Mouse (Mus musculus) hindbrain, embryonic 14.5 days (tissue): ENCODE measurements around the gene Trmu. TPM values are rescaled to one million over a fixed set of nuclear protein-coding genes. Genes with fewer than 3 reads are reported as not detected.
A peak's percentile ranks its signal among the peaks of the same experiment; 100 is the strongest.

ENCODE experiments used
- ATAC-seq: fragments of 200-750 bp; cut with Nextera tagmentation; 2 replicates; pipeline ENCODE4 v1.8.0; 2017; ENCODE audit warnings: moderate number of reproducible peaks, mild to moderate bottlenecking, moderate TSS enrichment, moderate library complexity; ENCODE audit not compliant: low FRiP score
- DNase-seq: peaks from one replicate; pipeline ENCODE4 v3.0.0-alpha.2; 2015; ENCODE audit warnings: low spot score
- H3K27ac ChIP-seq: fragments of 300-500 bp; sonication (generic); 2 replicates; pipeline ENCODE4 v1.5.1; 2014; ENCODE audit warnings: mild to moderate bottlenecking, moderate library complexity
- H3K27me3 ChIP-seq: fragments of 300-500 bp; sonication (generic); 2 replicates; pipeline ENCODE4 v1.6.1; 2014; ENCODE audit warnings: mild to moderate bottlenecking, low read length, mixed read lengths; ENCODE audit not compliant: control insufficient read depth, insufficient read depth
- H3K36me3 ChIP-seq: fragments of 300-500 bp; sonication (generic); replicated peaks from 2 replicates; pipeline ENCODE4 v1.6.1; 2014; ENCODE audit not compliant: control insufficient read depth, insufficient read depth
- H3K4me1 ChIP-seq: fragments of 300-500 bp; sonication (generic); replicated peaks from 2 replicates; pipeline ENCODE4 v1.6.1; 2014; ENCODE audit warnings: antibody characterized with exemption, low read length, mixed read lengths; ENCODE audit not compliant: control insufficient read depth, insufficient read depth
- H3K4me2 ChIP-seq: fragments of 300-500 bp; sonication (generic); replicated peaks from 2 replicates; pipeline ENCODE4 v1.6.1; 2014; ENCODE audit warnings: mild to moderate bottlenecking, moderate library complexity
- H3K4me3 ChIP-seq: fragments of 300-500 bp; sonication (generic); replicated peaks from 2 replicates; pipeline ENCODE4 v1.5.1; 2014; ENCODE audit warnings: mild to moderate bottlenecking, low read length
- H3K9ac ChIP-seq: fragments of 300-500 bp; sonication (generic); 2 replicates; pipeline ENCODE4 v1.6.1; 2014
- H3K9me3 ChIP-seq: fragments of 300-500 bp; sonication (generic); 2 replicates; pipeline ENCODE4 v1.6.1; 2016; ENCODE audit warnings: low read length; ENCODE audit not compliant: control insufficient read depth
- WGBS: fragments of 180-500 bp; shearing (Covaris S2); extraction: QIAGEN DNeasy Blood & Tissue Kit; methylation state at CpG from one replicate; pipeline ENCODE4 v1.1.7; 2014; 5-methylcytosine and 5-hydroxymethylcytosine counted together
- polyA plus RNA-seq: library from polyadenylated mRNA; unstranded; fragments of >200 nt; fragmentation: Nextera tagmentation; extraction: Ambion mirVana; gene quantifications from 2 replicates; pipeline ENCODE4 v1.2.1, GENCODE M21; 2014

The Trmu gene
- polyA plus RNA-seq, 1 experiment from 2014 or later, result 30.9 TPM

- WGBS, result 90% methylated on average over 7 of the region's 7 CpGs
Observed at GRCm38 (mm10) chr15:85908660-85909491, 29.8 kb downstream of the Trmu start.

DNA sequence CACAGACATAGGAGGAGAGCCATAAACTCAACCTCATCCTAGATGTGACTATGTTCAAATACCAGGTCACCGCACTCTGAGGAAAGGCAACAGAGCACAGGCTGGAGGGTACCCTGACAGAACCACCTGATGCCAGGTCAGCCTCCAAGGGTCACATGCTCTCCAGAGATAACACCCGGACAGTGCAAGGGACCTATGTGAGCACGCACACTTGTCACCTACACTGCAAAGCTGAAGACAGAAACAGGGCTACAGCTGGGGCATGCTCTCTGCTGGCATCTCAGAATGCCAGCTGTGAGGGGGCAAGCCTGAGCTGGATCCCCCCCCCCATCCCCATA is 30.3 kb downstream of the Trmu start:
- H3K9me3 ChIP-seq, result no peaks in the 10 kb centered on the region
- ATAC-seq (no peak), DNase-seq (no peak)
- no peak overlapping the region for H3K4me3 ChIP-seq
- 98% methylated on average over 3 of the region's 3 CpGs for WGBS
- H3K4me1 ChIP-seq, result 0 out of 2 replicates have a peak, but pooled peaks cover 6% of the 10 kb centered on the region
- no peaks in the 10 kb centered on the region for H3K36me3 ChIP-seq
- H3K27ac ChIP-seq, result no peak overlapping the region
- H3K9ac ChIP-seq, result no peak overlapping the region
- H3K4me2 ChIP-seq, result no peak overlapping the region
- no peaks in the 10 kb centered on the region for H3K27me3 ChIP-seq

More at GRCm38 (mm10) chr15:85908660-85909491, 29.8 kb downstream of the Trmu start:
- Histone ChIP-seq H3K9me3 (no peaks in the 10 kb centered on the region), H3K36me3 (no peaks in the 10 kb centered on the region), H3K4me2 (no peak overlapping the region), H3K27ac (no peak overlapping the region), H3K27me3 (no peaks in the 10 kb centered on the region), H3K4me1 (0 out of 2 replicates have a peak, but pooled peaks cover 6% of the 10 kb centered on the region), H3K4me3 (no peak overlapping the region), H3K9ac (no peak overlapping the region)
- ATAC-seq (no peak), DNase-seq (no peak)

- Histone ChIP-seq H3K4me3 (no peak overlapping the region), H3K36me3 (no peaks in the 10 kb centered on the region), H3K9ac (no peak overlapping the region), H3K27me3 (no peaks in the 10 kb centered on the region), H3K4me2 (no peak overlapping the region), H3K27ac (no peak overlapping the region), H3K4me1 (0 out of 2 replicates have a peak, but pooled peaks cover 6% of the 10 kb centered on the region), H3K9me3 (no peaks in the 10 kb centered on the region)
- no peak for DNase-seq
- ATAC-seq, result no peak
- WGBS, result 52% methylated on average over 10 of the region's 10 CpGs
Observed at GRCm38 (mm10) chr15:85909931-85910330, 30.8 kb downstream of the Trmu start.

GRCm38 (mm10) chr15:85913605-85914004 is 34.5 kb downstream of the Trmu start:
- no peaks in the 10 kb centered on the region for H3K27me3 ChIP-seq
- no peak overlapping the region for H3K4me2 ChIP-seq
- H3K4me3 ChIP-seq, result no peak overlapping the region
- 39% methylated on average over 2 of the region's 2 CpGs for WGBS
- H3K4me1 ChIP-seq, result 0 out of 2 replicates have a peak, but pooled peaks cover 6% of the 10 kb centered on the region
- peak; percentile 69 for DNase-seq
- no peak for ATAC-seq
- H3K9me3 ChIP-seq, result no peaks in the 10 kb centered on the region
- H3K9ac ChIP-seq, result no peak overlapping the region
- H3K27ac ChIP-seq, result no peak overlapping the region
- H3K36me3 ChIP-seq, result no peaks in the 10 kb centered on the region

DNA sequence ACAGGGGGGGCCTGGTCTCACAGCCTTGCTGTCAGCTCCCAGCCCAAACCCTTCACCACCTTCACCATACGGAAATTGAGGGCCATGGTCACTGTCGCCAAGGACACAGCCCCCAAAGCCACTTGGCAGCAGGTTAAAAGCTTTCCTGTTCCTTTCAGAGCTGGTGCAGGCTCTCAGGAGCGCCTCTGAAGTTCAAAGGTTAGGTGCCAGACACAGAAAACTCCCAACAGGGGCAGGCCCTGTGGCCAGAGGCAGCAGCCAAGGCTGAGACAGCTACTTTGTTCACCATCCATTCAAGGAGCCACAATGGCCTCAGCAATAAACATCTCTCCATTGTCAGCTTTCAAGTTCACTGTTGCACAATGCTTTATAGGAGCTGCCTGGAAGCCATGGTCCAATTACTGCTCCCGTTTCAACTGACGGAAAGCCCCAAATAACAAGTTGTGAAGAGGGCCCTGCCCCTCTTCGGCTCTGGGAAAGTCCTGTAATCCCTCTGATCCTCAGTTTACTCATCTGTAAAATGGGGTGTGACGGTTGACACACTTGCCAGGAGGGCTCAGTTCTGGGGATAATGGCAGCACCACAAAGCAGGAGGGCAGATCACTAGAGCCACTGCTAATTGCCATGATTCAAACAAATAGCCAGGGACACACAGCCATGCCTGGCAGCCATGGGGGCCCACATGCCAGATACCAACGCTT is 40.2 kb downstream of the Trmu start:
- Histone ChIP-seq H3K27ac (no peak overlapping the region), H3K9ac (no peak overlapping the region), H3K27me3 (no peaks in the 10 kb centered on the region), H3K4me1 (no peaks in the 10 kb centered on the region), H3K36me3 (no peaks in the 10 kb centered on the region), H3K9me3 (no peaks in the 10 kb centered on the region), H3K4me3 (no peak overlapping the region), H3K4me2 (no peak overlapping the region)
- no peak for DNase-seq
- 35% methylated on average over 8 of the region's 8 CpGs for WGBS
- ATAC-seq, result no peak

DNA sequence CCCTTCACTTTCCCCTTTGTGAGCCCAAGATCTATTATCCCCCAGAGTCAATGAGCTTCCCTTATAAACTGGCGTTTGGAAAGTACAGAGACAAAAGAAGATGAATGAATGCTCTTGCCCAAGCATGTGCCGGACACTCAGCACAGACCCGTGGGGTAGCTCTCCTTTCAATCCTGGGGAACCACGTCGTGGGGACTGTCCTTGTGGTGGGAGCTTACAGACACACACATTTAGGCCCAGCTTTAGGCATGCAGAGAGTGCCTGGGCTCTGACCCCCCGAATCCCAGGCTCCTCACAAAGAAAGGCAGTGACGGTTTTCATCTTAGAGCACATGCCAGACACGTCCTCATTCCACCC is 40.8 kb downstream of the Trmu start:
- Histone ChIP-seq H3K9me3 (no peaks in the 10 kb centered on the region), H3K9ac (no peak overlapping the region), H3K4me3 (no peak overlapping the region), H3K4me2 (no peak overlapping the region), H3K27ac (no peak overlapping the region), H3K36me3 (no peaks in the 10 kb centered on the region), H3K27me3 (no peaks in the 10 kb centered on the region), H3K4me1 (no peaks in the 10 kb centered on the region)
- ATAC-seq (peak; percentile 48; the same call in 1 of the 2 replicates), DNase-seq (no peak)
- 39% methylated on average over 8 of the region's 8 CpGs for WGBS

DNA sequence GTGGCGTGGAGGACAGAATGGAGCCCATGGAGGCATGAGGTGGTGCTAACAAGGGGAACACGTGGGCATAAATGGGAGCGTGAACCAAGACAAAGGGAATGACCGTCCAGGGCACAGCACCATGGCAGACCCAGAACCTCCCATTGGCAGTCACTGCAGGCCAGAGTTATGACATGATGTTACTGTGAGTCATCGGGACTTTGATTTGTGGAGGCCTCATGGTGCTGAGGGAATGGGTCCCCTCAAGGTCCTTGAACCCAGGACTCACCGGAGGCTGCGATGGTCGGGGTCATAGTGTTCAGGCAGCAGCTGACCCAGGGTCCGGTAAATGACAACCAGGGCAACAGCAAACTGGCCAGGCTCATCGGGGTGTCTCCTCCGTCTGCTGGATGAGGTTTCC is 42.7 kb downstream of the Trmu start:
- Histone ChIP-seq H3K4me2 (no peak overlapping the region), H3K36me3 (no peaks in the 10 kb centered on the region), H3K4me3 (no peak overlapping the region), H3K4me1 (no peaks in the 10 kb centered on the region), H3K9ac (no peak overlapping the region), H3K27ac (no peak overlapping the region), H3K9me3 (no peaks in the 10 kb centered on the region), H3K27me3 (no peaks in the 10 kb centered on the region)
- ATAC-seq (no peak), DNase-seq (no peak)
- 92% methylated on average over 11 of the region's 11 CpGs for WGBS

- Histone ChIP-seq H3K27me3 (no peaks in the 10 kb centered on the region), H3K36me3 (no peaks in the 10 kb centered on the region), H3K4me3 (no peak overlapping the region), H3K9me3 (no peaks in the 10 kb centered on the region), H3K9ac (no peak overlapping the region), H3K4me1 (no peaks in the 10 kb centered on the region), H3K4me2 (no peak overlapping the region), H3K27ac (no peak overlapping the region)
- no peak for DNase-seq
- ATAC-seq, result no peak
- WGBS, result 85% methylated on average over 12 of the region's 12 CpGs
Observed at GRCm38 (mm10) chr15:85928161-85928560, 49.0 kb downstream of the Trmu start.

GRCm38 (mm10) chr15:85935627-85936049 is 56.5 kb downstream of the Trmu start:
- Histone ChIP-seq H3K4me1 (no peaks in the 10 kb centered on the region), H3K27me3 (no peaks in the 10 kb centered on the region), H3K4me2 (no peak overlapping the region), H3K27ac (no peak overlapping the region), H3K9me3 (no peaks in the 10 kb centered on the region), H3K9ac (no peak overlapping the region), H3K36me3 (no peaks in the 10 kb centered on the region), H3K4me3 (no peak overlapping the region)
- WGBS, result 44% methylated on average over 5 of the region's 5 CpGs
- DNase-seq (no peak), ATAC-seq (no peak)
